Mouse (Mus musculus) forebrain, embryonic 10.5 days (tissue): Measurements from ENCODE around the gene Nuak1. TPM values are rescaled to one million over a fixed set of nuclear protein-coding genes. Genes with fewer than 3 reads are reported as not detected.

Experiments
- DNase-seq: peaks from one replicate; pipeline ENCODE4 v3.0.0-alpha.2; 2017; ENCODE audit warnings: low spot score; ENCODE audit errors: extremely low spot score
- H3K27ac ChIP-seq: fragments of 300-500 bp; sonication (generic); 2 replicates; pipeline ENCODE4 v1.5.1; 2016; ENCODE audit warnings: mild to moderate bottlenecking
- H3K27me3 ChIP-seq: fragments of 300-500 bp; sonication (generic); 2 replicates; pipeline ENCODE4 v1.6.1; 2016; ENCODE audit warnings: mild to moderate bottlenecking; ENCODE audit not compliant: poor library complexity, severe bottlenecking
- H3K36me3 ChIP-seq: fragments of 300-500 bp; sonication (generic); replicated peaks from 2 replicates; pipeline ENCODE4 v1.6.1; 2016; ENCODE audit warnings: mild to moderate bottlenecking, moderate library complexity
- H3K4me1 ChIP-seq: fragments of 300-500 bp; sonication (generic); 2 replicates; pipeline ENCODE4 v1.6.1; 2016
- H3K4me3 ChIP-seq: fragments of 300-500 bp; sonication (generic); 2 replicates; pipeline ENCODE4 v1.5.1; 2016; ENCODE audit warnings: mild to moderate bottlenecking, moderate library complexity
- H3K9me3 ChIP-seq: fragments of 300-500 bp; sonication (generic); 2 replicates; pipeline ENCODE4 v1.6.1; 2016; ENCODE audit warnings: mild to moderate bottlenecking, moderate library complexity
- WGBS: fragments of 180-500 bp; shearing (Covaris S2); methylation state at CpG from one replicate; pipeline ENCODE4 v1.1.7; 2016; 5-methylcytosine and 5-hydroxymethylcytosine counted together
- polyA plus RNA-seq: library from polyadenylated mRNA; unstranded; fragments of >200 nt; fragmentation: Nextera tagmentation; extraction: Ambion mirVana; gene quantifications from 2 replicates; pipeline ENCODE4 v1.2.1, GENCODE M21; 2016

The Nuak1 gene
- polyA plus RNA-seq, 1 experiment from 2014 or later = 2.4 TPM

- H3K9me3 ChIP-seq = no peaks in the 10 kb centered on the region
- no peak for DNase-seq
- H3K4me3 ChIP-seq = no peak overlapping the region
- H3K27me3 ChIP-seq = no peaks in the 10 kb centered on the region
- peaks cover 65% of the 10 kb centered on the region for H3K4me1 ChIP-seq
- no peak overlapping the region for H3K27ac ChIP-seq
- WGBS = 86% methylated on average over 5 of the region's 5 CpGs
- H3K36me3 ChIP-seq = peaks cover 33% of the 10 kb centered on the region
Measured at GRCm38 (mm10) chr10:84395259-84395658, 45.1 kb downstream of the Nuak1 start.

GRCm38 (mm10) chr10:84393881-84394280, 46.5 kb downstream of the Nuak1 start:
- WGBS = 92% methylated on average over 12 of the region's 12 CpGs
- Histone ChIP-seq H3K36me3 (peaks cover 33% of the 10 kb centered on the region), H3K27ac (0 out of 2 replicates have a peak overlapping the region, but pooled peaks have one; percentile 79), H3K4me3 (no peak overlapping the region), H3K4me1 (peaks cover 74% of the 10 kb centered on the region), H3K9me3 (no peaks in the 10 kb centered on the region), H3K27me3 (no peaks in the 10 kb centered on the region)
- DNase-seq = no peak

GRCm38 (mm10) chr10:84393405-84393804, 47.0 kb downstream of the Nuak1 start:
- Histone ChIP-seq H3K4me1 (peaks cover 79% of the 10 kb centered on the region), H3K36me3 (peaks cover 36% of the 10 kb centered on the region), H3K9me3 (no peaks in the 10 kb centered on the region), H3K4me3 (no peak overlapping the region), H3K27me3 (no peaks in the 10 kb centered on the region), H3K27ac (peak overlapping the region; percentile 79; the same call in 1 of the 2 replicates)
- WGBS = 87% methylated on average over 9 of the region's 9 CpGs
- DNase-seq = no peak

GRCm38 (mm10) chr10:84392723-84393081, 47.7 kb downstream of the Nuak1 start:
- whole genome bisulfite sequencing = 51% methylated on average over 3 of the region's 3 CpGs

GRCm38 (mm10) chr10:84392027-84392722, 48.2 kb downstream of the Nuak1 start:
- DNase-seq = peak; percentile 33
- 27% methylated on average over 14 of the region's 14 CpGs for WGBS
- Histone ChIP-seq H3K36me3 (peaks cover 31% of the 10 kb centered on the region), H3K9me3 (no peaks in the 10 kb centered on the region), H3K4me3 (peak overlapping the region; percentile 16; the same call in 1 of the 2 replicates), H3K4me1 (peaks cover 87% of the 10 kb centered on the region), H3K27me3 (no peaks in the 10 kb centered on the region), H3K27ac (peak overlapping the region; percentile 79)

More at GRCm38 (mm10) chr10:84392723-84393081, 47.7 kb downstream of the Nuak1 start:
- H3K4me3 ChIP-seq = no peak overlapping the region
- H3K36me3 ChIP-seq = peaks cover 31% of the 10 kb centered on the region
- DNase-seq = no peak
- peak overlapping the region; percentile 79 for H3K27ac ChIP-seq
- H3K9me3 ChIP-seq = no peaks in the 10 kb centered on the region
- H3K27me3 ChIP-seq = no peaks in the 10 kb centered on the region
- H3K4me1 ChIP-seq = peaks cover 86% of the 10 kb centered on the region

GRCm38 (mm10) chr10:84389707-84390106, 50.7 kb downstream of the Nuak1 start:
- peaks cover 41% of the 10 kb centered on the region for H3K36me3 ChIP-seq
- no peaks in the 10 kb centered on the region for H3K27me3 ChIP-seq
- 72% methylated on average over 5 of the region's 5 CpGs for WGBS
- peak overlapping the region; percentile 75; the same call in 1 of the 2 replicates for H3K27ac ChIP-seq
- DNase-seq = no peak
- H3K4me1 ChIP-seq = peaks cover 96% of the 10 kb centered on the region
- no peak overlapping the region for H3K4me3 ChIP-seq
- H3K9me3 ChIP-seq = no peaks in the 10 kb centered on the region

GRCm38 (mm10) chr10:84388357-84389141, 51.8 kb downstream of the Nuak1 start:
- H3K36me3 ChIP-seq = peaks cover 38% of the 10 kb centered on the region
- 57% methylated on average over 22 of the region's 22 CpGs for WGBS
- no peak overlapping the region for H3K4me3 ChIP-seq
- H3K4me1 ChIP-seq = peaks cover 96% of the 10 kb centered on the region
- DNase-seq = no peak
- peak overlapping the region; percentile 75 for H3K27ac ChIP-seq
- no peaks in the 10 kb centered on the region for H3K27me3 ChIP-seq
- H3K9me3 ChIP-seq = no peaks in the 10 kb centered on the region

- peak overlapping the region; percentile 59 for H3K27ac ChIP-seq
- no peak for DNase-seq
- no peaks in the 10 kb centered on the region for H3K9me3 ChIP-seq
- 61% methylated on average over 4 of the region's 4 CpGs for WGBS
- no peaks in the 10 kb centered on the region for H3K27me3 ChIP-seq
- H3K4me1 ChIP-seq = peaks cover 96% of the 10 kb centered on the region
- H3K4me3 ChIP-seq = no peak overlapping the region
- H3K36me3 ChIP-seq = peaks cover 33% of the 10 kb centered on the region
Measured at GRCm38 (mm10) chr10:84387338-84387737, 53.1 kb downstream of the Nuak1 start.

GRCm38 (mm10) chr10:84386625-84387242, 53.7 kb downstream of the Nuak1 start:
- Histone ChIP-seq H3K9me3 (no peaks in the 10 kb centered on the region), H3K36me3 (peaks cover 27% of the 10 kb centered on the region), H3K4me3 (no peak overlapping the region), H3K4me1 (peaks cover 96% of the 10 kb centered on the region), H3K27me3 (no peaks in the 10 kb centered on the region), H3K27ac (peak overlapping the region; percentile 59)
- DNase-seq = no peak
- 71% methylated on average over 13 of the region's 13 CpGs for WGBS

- H3K27ac ChIP-seq = peak overlapping the region; percentile 54
- no peak for DNase-seq
Measured at GRCm38 (mm10) chr10:84386214-84386613, 54.2 kb downstream of the Nuak1 start.

GRCm38 (mm10) chr10:84384761-84385160, 55.6 kb downstream of the Nuak1 start:
- no peak for DNase-seq
- Histone ChIP-seq H3K9me3 (no peaks in the 10 kb centered on the region), H3K27ac (peak overlapping the region; percentile 27; the same call in 1 of the 2 replicates), H3K4me3 (no peak overlapping the region), H3K36me3 (peaks cover 24% of the 10 kb centered on the region), H3K27me3 (no peaks in the 10 kb centered on the region), H3K4me1 (peaks cover 83% of the 10 kb centered on the region)
- 88% methylated on average over 9 of the region's 9 CpGs for WGBS

More at GRCm38 (mm10) chr10:84386214-84386613, 54.2 kb downstream of the Nuak1 start:
- Histone ChIP-seq H3K9me3 (no peaks in the 10 kb centered on the region), H3K4me3 (no peak overlapping the region), H3K4me1 (peaks cover 94% of the 10 kb centered on the region), H3K27me3 (no peaks in the 10 kb centered on the region), H3K36me3 (peaks cover 23% of the 10 kb centered on the region)
- WGBS = 74% methylated on average over 3 of the region's 3 CpGs

GRCm38 (mm10) chr10:84382900-84383883, 57.2 kb downstream of the Nuak1 start:
- H3K27ac ChIP-seq = peak overlapping the region; percentile 79
- peak; percentile 78 for DNase-seq
- no peaks in the 10 kb centered on the region for H3K9me3 ChIP-seq
- H3K36me3 ChIP-seq = peaks cover 33% of the 10 kb centered on the region
- WGBS = 27% methylated on average over 17 of the region's 17 CpGs
- peaks cover 67% of the 10 kb centered on the region for H3K4me1 ChIP-seq
- H3K4me3 ChIP-seq = peak overlapping the region; percentile 6; the same call in 1 of the 2 replicates
- H3K27me3 ChIP-seq = no peaks in the 10 kb centered on the region
